Mouse (Mus musculus): ENCODE data around the gene Armc3. TPM values are rescaled to one million over a fixed set of nuclear protein-coding genes. Genes with fewer than 3 reads are reported as not detected.
A peak's percentile ranks its signal among the peaks of the same experiment; 100 is the strongest.

Gene Armc3
- polyA plus RNA-seq (2016; fragmentation: Nextera tagmentation; extraction: Ambion mirVana) = 0.34 and 0.50 TPM in 2 replicates

- Histone ChIP-seq H3K4me3 (peak within 1 kb of the TSS; percentile 42), H3K4me2 (replicated peaks) (peak within 1 kb of the TSS; percentile 71), H3K27ac (replicated peaks) (peak within 1 kb of the TSS; percentile 71), H3K27me3 (no peaks in the 10 kb centered on the region), H3K4me1 (peaks cover 8% of the 10 kb centered on the region; the same call in 1 of the 2 replicates), H3K36me3 (no peaks in the 10 kb centered on the region), H3K9ac (replicated peaks) (peak within 1 kb of the TSS; percentile 56), H3K9me3 (no peaks in the 10 kb centered on the region)
- WGBS = 16% methylated on average over 24 of the region's 24 CpGs
- ATAC-seq (ENCODE audit: low FRiP score, low read depth) = peak; percentile 99
These were observed at the start of gene Armc3 for GRCm38 (mm10) chr2:19198452-19199365. Gene Armc3 (plus strand): TSS chr2:19199302.

- no peaks in the 10 kb centered on the region for H3K9me3 ChIP-seq
- no peaks in the 10 kb centered on the region for H3K4me1 ChIP-seq
- H3K4me2 ChIP-seq (replicated peaks) = no peak overlapping the region
- no peak overlapping the region for H3K4me3 ChIP-seq
- no peaks in the 10 kb centered on the region for H3K36me3 ChIP-seq
- WGBS = 77% methylated on average over 1 of the region's 1 CpGs
- no peak overlapping the region for H3K9ac ChIP-seq (replicated peaks)
- ATAC-seq (ENCODE audit: low FRiP score, low read depth) = no peak
- H3K27ac ChIP-seq (replicated peaks) = no peak overlapping the region
- H3K27me3 ChIP-seq = no peaks in the 10 kb centered on the region
These were observed 46.4 kb upstream of the Armc3 start for GRCm38 (mm10) chr2:19152687-19153086.

GRCm38 (mm10) chr2:19156176-19156575 lies 42.9 kb upstream of the Armc3 start:
- Histone ChIP-seq H3K9ac (replicated peaks) (no peak overlapping the region), H3K4me3 (no peak overlapping the region), H3K4me1 (no peaks in the 10 kb centered on the region), H3K9me3 (no peaks in the 10 kb centered on the region), H3K27ac (replicated peaks) (no peak overlapping the region), H3K36me3 (no peaks in the 10 kb centered on the region), H3K4me2 (replicated peaks) (no peak overlapping the region), H3K27me3 (no peaks in the 10 kb centered on the region)
- ATAC-seq (ENCODE audit: low FRiP score, low read depth) = no peak
- WGBS = 71% methylated on average over 4 of the region's 4 CpGs

- no peak for ATAC-seq (ENCODE audit: low FRiP score, low read depth)
- Histone ChIP-seq H3K36me3 (no peaks in the 10 kb centered on the region), H3K9me3 (no peaks in the 10 kb centered on the region), H3K4me3 (no peak overlapping the region), H3K9ac (replicated peaks) (no peak overlapping the region), H3K4me2 (replicated peaks) (no peak overlapping the region), H3K27me3 (no peaks in the 10 kb centered on the region), H3K4me1 (no peaks in the 10 kb centered on the region), H3K27ac (replicated peaks) (no peak overlapping the region)
- 63% methylated on average over 5 of the region's 5 CpGs for WGBS
These were observed 39.6 kb upstream of the Armc3 start for GRCm38 (mm10) chr2:19159539-19159938.

- Histone ChIP-seq H3K36me3 (no peaks in the 10 kb centered on the region), H3K9ac (replicated peaks) (no peak overlapping the region), H3K4me1 (no peaks in the 10 kb centered on the region), H3K4me3 (no peak overlapping the region), H3K4me2 (replicated peaks) (no peak overlapping the region), H3K27me3 (no peaks in the 10 kb centered on the region), H3K27ac (replicated peaks) (no peak overlapping the region), H3K9me3 (no peaks in the 10 kb centered on the region)
- no peak for ATAC-seq (ENCODE audit: low FRiP score, low read depth)
- 16% methylated on average over 8 of the region's 8 CpGs for WGBS
These were observed 38.6 kb upstream of the Armc3 start for GRCm38 (mm10) chr2:19160368-19161114.

GRCm38 (mm10) chr2:19164234-19164633 lies 34.9 kb upstream of the Armc3 start:
- no peaks in the 10 kb centered on the region for H3K9me3 ChIP-seq
- no peaks in the 10 kb centered on the region for H3K4me1 ChIP-seq
- no peak overlapping the region for H3K9ac ChIP-seq (replicated peaks)
- ATAC-seq (ENCODE audit: low FRiP score, low read depth) = no peak
- no peaks in the 10 kb centered on the region for H3K27me3 ChIP-seq
- no peak overlapping the region for H3K27ac ChIP-seq (replicated peaks)
- no peak overlapping the region for H3K4me3 ChIP-seq
- H3K36me3 ChIP-seq = no peaks in the 10 kb centered on the region
- H3K4me2 ChIP-seq (replicated peaks) = no peak overlapping the region
- 78% methylated on average over 1 of the region's 1 CpGs for WGBS

GRCm38 (mm10) chr2:19176827-19177236 lies 22.3 kb upstream of the Armc3 start:
- ATAC-seq (ENCODE audit: low FRiP score, low read depth) = no peak
- no peak overlapping the region for H3K9ac ChIP-seq (replicated peaks)

GRCm38 (mm10) chr2:19199366-19199853 lies 308 bp downstream of the Armc3 start:
- no peaks in the 10 kb centered on the region for H3K36me3 ChIP-seq
- H3K4me2 ChIP-seq (replicated peaks) = peak overlapping the region; percentile 71
- H3K4me3 ChIP-seq = peak overlapping the region; percentile 42
- ATAC-seq (ENCODE audit: low FRiP score, low read depth) = peak; percentile 47
- no peaks in the 10 kb centered on the region for H3K9me3 ChIP-seq
- 33% methylated on average over 13 of the region's 13 CpGs for WGBS
- H3K27me3 ChIP-seq = no peaks in the 10 kb centered on the region
- H3K9ac ChIP-seq (replicated peaks) = peak overlapping the region; percentile 56
- H3K4me1 ChIP-seq = peaks cover 8% of the 10 kb centered on the region; the same call in 1 of the 2 replicates
- H3K27ac ChIP-seq (replicated peaks) = 0 out of 2 replicates have a peak overlapping the region, but pooled peaks have one; percentile 71

More at GRCm38 (mm10) chr2:19176827-19177236, 22.3 kb upstream of the Armc3 start:
- Histone ChIP-seq H3K27ac (replicated peaks) (no peak overlapping the region), H3K27me3 (no peaks in the 10 kb centered on the region), H3K9me3 (no peaks in the 10 kb centered on the region), H3K4me2 (replicated peaks) (no peak overlapping the region), H3K4me3 (no peak overlapping the region), H3K4me1 (no peaks in the 10 kb centered on the region), H3K36me3 (no peaks in the 10 kb centered on the region)
- WGBS = 22% methylated on average over 1 of the region's 1 CpGs

- Histone ChIP-seq H3K4me2 (replicated peaks) (no peak overlapping the region), H3K4me1 (peaks cover 8% of the 10 kb centered on the region; the same call in 1 of the 2 replicates), H3K9me3 (no peaks in the 10 kb centered on the region), H3K36me3 (no peaks in the 10 kb centered on the region), H3K9ac (replicated peaks) (no peak overlapping the region), H3K27ac (replicated peaks) (no peak overlapping the region), H3K4me3 (no peak overlapping the region), H3K27me3 (no peaks in the 10 kb centered on the region)
- 82% methylated on average over 1 of the region's 1 CpGs for WGBS
- ATAC-seq (ENCODE audit: low FRiP score, low read depth) = no peak
These were observed 1.0 kb downstream of the Armc3 start for GRCm38 (mm10) chr2:19200112-19200511.

GRCm38 (mm10) chr2:19201682-19202081 lies 2.6 kb downstream of the Armc3 start:
- ATAC-seq (ENCODE audit: low FRiP score, low read depth) = no peak
- Histone ChIP-seq H3K27me3 (no peaks in the 10 kb centered on the region), H3K4me3 (no peak overlapping the region), H3K27ac (replicated peaks) (no peak overlapping the region), H3K9ac (replicated peaks) (no peak overlapping the region), H3K4me2 (replicated peaks) (no peak overlapping the region), H3K9me3 (no peaks in the 10 kb centered on the region), H3K4me1 (peaks cover 8% of the 10 kb centered on the region; the same call in 1 of the 2 replicates), H3K36me3 (no peaks in the 10 kb centered on the region)
- 88% methylated on average over 2 of the region's 2 CpGs for WGBS

- no peaks in the 10 kb centered on the region for H3K9me3 ChIP-seq
- H3K36me3 ChIP-seq = no peaks in the 10 kb centered on the region
- H3K27ac ChIP-seq (replicated peaks) = no peak overlapping the region
- H3K27me3 ChIP-seq = no peaks in the 10 kb centered on the region
- no peak overlapping the region for H3K9ac ChIP-seq (replicated peaks)
- 85% methylated on average over 5 of the region's 5 CpGs for WGBS
- no peak overlapping the region for H3K4me3 ChIP-seq
- ATAC-seq (ENCODE audit: low FRiP score, low read depth) = no peak
- no peaks in the 10 kb centered on the region for H3K4me1 ChIP-seq
- H3K4me2 ChIP-seq (replicated peaks) = no peak overlapping the region
These were observed 35.2 kb downstream of the Armc3 start for GRCm38 (mm10) chr2:19234305-19234704.

- no peak overlapping the region for H3K4me3 ChIP-seq
- WGBS = 96% methylated on average over 2 of the region's 2 CpGs
- ATAC-seq (ENCODE audit: low FRiP score, low read depth) = no peak
- H3K27me3 ChIP-seq = no peaks in the 10 kb centered on the region
- H3K9me3 ChIP-seq = no peaks in the 10 kb centered on the region
- no peak overlapping the region for H3K27ac ChIP-seq (replicated peaks)
- no peaks in the 10 kb centered on the region for H3K36me3 ChIP-seq
- H3K4me2 ChIP-seq (replicated peaks) = no peak overlapping the region
- H3K4me1 ChIP-seq = no peaks in the 10 kb centered on the region
- H3K9ac ChIP-seq (replicated peaks) = no peak overlapping the region
These were observed 36.1 kb downstream of the Armc3 start for GRCm38 (mm10) chr2:19235193-19235592.
